11 mouse cellular contexts compared by ENCODE assay signal in the genomic region with DNA sequence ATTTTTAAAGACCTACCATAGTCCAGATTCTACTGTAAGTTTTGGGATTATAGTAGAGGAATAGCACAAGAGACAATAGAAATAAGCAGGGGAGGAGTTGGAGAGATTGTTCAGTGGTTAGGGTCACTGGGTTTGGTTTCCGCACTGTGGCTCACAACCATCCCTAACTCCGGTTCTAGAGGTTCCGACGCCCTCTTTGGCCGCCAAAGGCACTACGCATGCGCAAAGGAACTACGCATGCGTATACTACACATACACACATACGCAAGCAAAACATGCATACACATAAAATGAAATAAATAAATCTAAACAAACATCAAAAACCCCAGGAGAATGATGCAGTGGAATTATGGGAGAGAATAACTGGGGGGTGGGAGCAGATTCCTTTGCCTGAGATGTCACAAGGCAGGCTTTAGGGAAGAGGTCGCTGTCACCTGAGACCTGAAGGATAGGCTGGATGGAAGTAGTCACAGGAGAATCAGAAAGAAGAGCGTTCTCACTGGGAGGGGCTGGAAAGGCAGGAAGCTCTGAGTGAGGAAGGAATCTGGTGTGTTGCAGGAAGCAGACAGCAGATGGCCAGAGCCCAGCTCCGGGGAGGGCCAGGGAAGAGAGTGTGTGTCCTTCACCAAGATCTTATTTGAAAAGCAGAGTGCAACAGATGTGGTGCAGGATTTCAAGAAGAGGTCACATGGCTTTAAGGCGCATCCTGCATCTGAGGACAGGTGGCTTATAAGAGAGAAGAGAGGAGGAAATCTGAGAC. TPM values are rescaled to one million over a fixed set of nuclear protein-coding genes. Genes with fewer than 3 reads are reported as not detected.
DNase-seq lines count a peak whose midpoint lies in the region; ATAC-seq and TF ChIP-seq lines count a peak whose summit lies in the region.
"Had no signal": no experiment of that assay in that cellular context is flagged by ENCODE, and none has a peak within 500 bp of the region (broad histone marks: within the 10 kb centered on the region; RNA-seq: fewer than 3 reads in every experiment).

No protein-coding gene starts in this region.

- peaks cover 9% of the 10 kb centered on the region; the same call in 1 of the 2 replicates for H3K4me1 ChIP-seq in heart, embryonic 11.5 days (ENCODE audit: control insufficient read depth, insufficient read depth, low read length)
- peaks cover 57% of the 10 kb centered on the region for H3K4me1 ChIP-seq in E14TG2a.4 (replicated peaks; ENCODE audit: low read depth, low read length)
- no peaks in the 10 kb centered on the region for H3K4me1 ChIP-seq in intestine, postnatal 0 days (replicated peaks; ENCODE audit: control insufficient read depth, insufficient read depth, low read length)
- no peaks in the 10 kb centered on the region for H3K4me1 ChIP-seq in midbrain, postnatal 0 days (ENCODE audit: insufficient read depth, low read length)

- no peak for DNase-seq in heart, adult 9 months (ENCODE audit: low spot score in 2 of 2)
- DNase-seq in 416B (ENCODE audit: low read depth) = peak; percentile 54
- no peak for DNase-seq in midbrain, postnatal 0 days (ENCODE audit: low spot score)
- no peak for DNase-seq in thymus, postnatal 25 days
- DNase-seq: adrenal gland, postnatal 25 days; cerebellum, adult 11-12 months had no signal

- peak; percentile 25; the same call in 1 of the 2 replicates for TF ChIP-seq CTCF in E14TG2a.4 (conservative IDR thresholded peaks at IDR 0.05; ENCODE audit: low read length)
- 0 out of 2 replicates have a peak, but pooled peaks have one; percentile 18 for TF ChIP-seq CTCF in intestine, postnatal 0 days (IDR thresholded peaks at IDR 0.05; ENCODE audit: low read depth)
- no peak for TF ChIP-seq CTCF in midbrain, postnatal 0 days (IDR thresholded peaks at IDR 0.05)

- no peaks in the 10 kb centered on the region for H3K9me3 ChIP-seq in heart, embryonic 11.5 days (replicated peaks; ENCODE audit: control insufficient read depth, low read length)
- H3K9me3 ChIP-seq in E14TG2a.4 (ENCODE audit: low read length) = peaks cover 11% of the 10 kb centered on the region; the same call in 1 of the 2 replicates
- no peaks in the 10 kb centered on the region for H3K9me3 ChIP-seq in intestine, postnatal 0 days (ENCODE audit: control insufficient read depth)
- no peaks in the 10 kb centered on the region for H3K9me3 ChIP-seq in midbrain, postnatal 0 days (ENCODE audit: low read length)
- H3K9me3 ChIP-seq: embryonic facial prominence, embryonic 15.5 days had no signal

- H3K4me3 ChIP-seq in heart, embryonic 11.5 days (ENCODE audit: low read depth, low read length) = no peak overlapping the region
- H3K4me3 ChIP-seq in E14TG2a.4 (replicated peaks; ENCODE audit: low read length) = peak overlapping the region; percentile 14; the same call in 1 of the 2 replicates
- H3K4me3 ChIP-seq in intestine, postnatal 0 days (ENCODE audit: low read depth, low read length) = no peak overlapping the region
- H3K4me3 ChIP-seq in midbrain, postnatal 0 days (ENCODE audit: low read depth, low read length) = no peak overlapping the region
- H3K4me3 ChIP-seq: embryonic facial prominence, embryonic 15.5 days had no signal

- H3K4me2 ChIP-seq in heart, embryonic 11.5 days = no peak overlapping the region
- no peak overlapping the region for H3K4me2 ChIP-seq in intestine, postnatal 0 days (replicated peaks; ENCODE audit: low read depth)
- H3K4me2 ChIP-seq in midbrain, postnatal 0 days (ENCODE audit: low read depth, low read length, poor library complexity, severe bottlenecking) = no peak overlapping the region
- H3K4me2 ChIP-seq: embryonic facial prominence, embryonic 15.5 days had no signal

- H3K9ac ChIP-seq in heart, embryonic 11.5 days (ENCODE audit: low read depth, low read length) = no peak overlapping the region
- no peak overlapping the region for H3K9ac ChIP-seq in intestine, postnatal 0 days (ENCODE audit: low read depth, low read length)
- H3K9ac ChIP-seq in midbrain, postnatal 0 days (replicated peaks; ENCODE audit: low read length, poor library complexity, severe bottlenecking) = no peak overlapping the region
- H3K9ac ChIP-seq: embryonic facial prominence, embryonic 15.5 days had no signal

- H3K36me3 ChIP-seq in heart, embryonic 11.5 days (ENCODE audit: control insufficient read depth, insufficient read depth, low read length) = peaks cover 35% of the 10 kb centered on the region
- no peaks in the 10 kb centered on the region for H3K36me3 ChIP-seq in E14TG2a.4 (ENCODE audit: insufficient read depth, low read length)
- peaks cover 4% of the 10 kb centered on the region; the same call in 1 of the 2 replicates for H3K36me3 ChIP-seq in intestine, postnatal 0 days (ENCODE audit: control insufficient read depth, insufficient read depth)
- H3K36me3 ChIP-seq in midbrain, postnatal 0 days (ENCODE audit: insufficient read depth, low read length) = no peaks in the 10 kb centered on the region
- H3K36me3 ChIP-seq: embryonic facial prominence, embryonic 15.5 days had no signal

- ATAC-seq in heart, embryonic 11.5 days (replicated peaks; ENCODE audit: insufficient number of reproducible peaks, low FRiP score, low TSS enrichment) = peak; percentile 36; the same call in 1 of the 2 replicates
- ATAC-seq in intestine, postnatal 0 days = peak; percentile 26; the same call in 1 of the 2 replicates
- no peak for ATAC-seq in midbrain, postnatal 0 days (ENCODE audit: low FRiP score)

- H3K27ac ChIP-seq in heart, embryonic 11.5 days (ENCODE audit: low read depth, low read length) = no peak overlapping the region; the same call in 1 of the 2 replicates
- no peak overlapping the region for H3K27ac ChIP-seq in intestine, postnatal 0 days (ENCODE audit: low read depth, low read length)
- H3K27ac ChIP-seq in midbrain, postnatal 0 days (ENCODE audit: low read depth, low read length) = no peak overlapping the region
- H3K27ac ChIP-seq: embryonic facial prominence, embryonic 15.5 days; stomach, postnatal 0 days had no signal

- 80% methylated on average over 14 of the region's 14 CpGs for WGBS in heart, embryonic 11.5 days (ENCODE audit: insufficient replicate concordance)
- WGBS in intestine, postnatal 0 days = 85% methylated on average over 14 of the region's 14 CpGs
- WGBS in midbrain, postnatal 0 days = 87% methylated on average over 14 of the region's 14 CpGs

- no peaks in the 10 kb centered on the region for H3K27me3 ChIP-seq in heart, embryonic 11.5 days (ENCODE audit: control insufficient read depth, insufficient read depth, low read length)
- H3K27me3 ChIP-seq in E14TG2a.4 (ENCODE audit: insufficient read depth, low read length) = no peaks in the 10 kb centered on the region
- no peaks in the 10 kb centered on the region for H3K27me3 ChIP-seq in intestine, postnatal 0 days (replicated peaks; ENCODE audit: control insufficient read depth, insufficient read depth, low read length)
- no peaks in the 10 kb centered on the region for H3K27me3 ChIP-seq in midbrain, postnatal 0 days (ENCODE audit: insufficient read depth, low read length)
- H3K27me3 ChIP-seq: embryonic facial prominence, embryonic 15.5 days had no signal

RNA-seq across cellular contexts. Expression of a gene that starts 19.0 kb away (rescaled TPM):
- 129 and 143 TPM in 2 replicates for polyA plus RNA-seq in heart, embryonic 11.5 days (2014; fragmentation: Nextera tagmentation; extraction: Ambion mirVana)
- 53.3 and 56.3 TPM in 2 replicates for polyA plus RNA-seq in intestine, postnatal 0 days (2015; fragmentation: Nextera tagmentation; extraction: Ambion mirVana)
- 29.7 and 38.2 TPM in 2 replicates for total RNA-seq in midbrain, postnatal 0 days (2014; rRNA removed)
- polyA plus RNA-seq in midbrain, postnatal 0 days (2015; fragmentation: Nextera tagmentation; extraction: Ambion mirVana) = 138 and 146 TPM in 2 replicates

RNA-seq across cellular contexts. Expression of a gene that starts 56.3 kb away (rescaled TPM):
- 85.4 and 91.8 TPM in 2 replicates for polyA plus RNA-seq in heart, embryonic 11.5 days (2014; fragmentation: Nextera tagmentation; extraction: Ambion mirVana)
- 11.7 and 14.2 TPM in 2 replicates for polyA plus RNA-seq in intestine, postnatal 0 days (2015; fragmentation: Nextera tagmentation; extraction: Ambion mirVana)
- 7.6 and 7.9 TPM in 2 replicates for total RNA-seq in midbrain, postnatal 0 days (2014; rRNA removed)
- 8.0 and 9.1 TPM in 2 replicates for polyA plus RNA-seq in midbrain, postnatal 0 days (2015; fragmentation: Nextera tagmentation; extraction: Ambion mirVana)
